Mouse (Mus musculus) T-helper 17 cell (primary cell): ENCODE measurements around the gene Lhx5.

ENCODE experiments used
- in situ Hi-C, 2 experiments: fragments of 300-600 bp; cut with MboI, MseI; formaldehyde crosslinking; loops; 1 replicate in 1 of 2; 2 replicates in 1 of 2; pipeline ENCODE4 v1.15.1; 2025; ENCODE audit warnings: high pct_unique_total_duplicates in 2 of 2

Lhx5 gene

GRCm38 (mm10) chr5:120431649-120432485, at the start of gene Lhx5:
Gene Lhx5, plus strand, starts transcription at chr5:120431699.
- in situ Hi-C loops = no loop called here

DNA sequence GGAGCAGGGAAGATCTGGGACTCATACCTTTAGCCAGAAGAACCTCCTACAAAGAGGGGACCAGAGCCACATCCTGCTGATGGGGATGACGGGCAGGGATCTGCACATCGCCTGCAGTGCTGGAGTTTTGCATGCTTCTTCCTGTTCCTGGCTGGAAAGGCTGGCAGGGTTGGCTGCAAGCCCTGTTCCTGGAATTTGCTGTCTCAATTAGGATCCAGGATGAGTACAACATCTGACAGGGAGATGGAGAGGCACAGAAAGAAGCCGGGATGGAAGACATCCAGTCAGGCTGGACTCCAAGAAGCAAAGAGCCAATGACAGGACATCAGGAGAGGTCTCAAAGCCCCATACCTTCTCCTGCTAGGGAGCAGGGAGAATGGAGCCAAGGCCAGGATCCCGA, 45.1 kb upstream of the Lhx5 start:
- in situ Hi-C loops = no loop called here

DNA sequence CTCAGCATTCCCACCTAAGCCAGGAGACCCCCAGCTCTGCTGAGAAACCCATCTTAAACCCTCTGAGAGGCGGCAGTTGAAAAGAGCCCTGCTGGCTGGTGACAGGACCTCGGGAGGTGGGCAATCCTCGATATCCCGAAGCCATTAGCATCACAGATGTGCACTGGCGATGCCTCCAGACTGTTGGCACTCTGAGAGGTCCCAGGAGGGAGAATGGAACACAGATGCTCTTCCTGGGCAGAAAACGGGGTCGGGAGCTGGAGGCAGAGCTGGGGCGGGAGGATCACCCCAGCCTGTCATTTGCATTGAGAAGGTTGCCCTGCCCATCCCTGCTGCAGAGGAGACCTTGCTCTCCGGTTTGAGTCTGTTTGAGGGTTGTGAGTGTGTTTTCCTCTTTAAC, 42.7 kb upstream of the Lhx5 start:
- in situ Hi-C loops = no loop called here

DNA sequence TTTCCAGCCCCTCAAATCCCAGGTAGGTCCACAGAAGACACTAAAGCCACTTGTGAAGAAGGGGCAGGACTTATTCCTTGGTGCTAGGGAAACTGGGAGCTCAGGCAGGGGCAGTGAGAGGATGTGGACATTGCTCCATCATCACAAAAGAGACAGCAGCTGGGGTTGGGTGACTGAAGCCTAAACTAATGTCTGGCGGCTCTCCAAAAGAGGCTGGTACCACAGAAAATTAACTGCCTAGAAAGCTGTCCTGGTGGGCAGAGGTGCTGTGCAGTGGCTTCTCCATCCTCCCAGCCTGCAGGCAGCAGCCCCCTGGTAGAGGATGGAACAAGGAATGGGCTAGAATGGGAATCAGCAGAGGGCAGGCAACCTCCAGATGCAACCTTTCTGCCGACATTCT, 41.5 kb upstream of the Lhx5 start:
- in situ Hi-C loops = no loop called here

- in situ Hi-C loops = no loop called here
Observed at GRCm38 (mm10) chr5:120393871-120394667, 37.4 kb upstream of the Lhx5 start.

DNA sequence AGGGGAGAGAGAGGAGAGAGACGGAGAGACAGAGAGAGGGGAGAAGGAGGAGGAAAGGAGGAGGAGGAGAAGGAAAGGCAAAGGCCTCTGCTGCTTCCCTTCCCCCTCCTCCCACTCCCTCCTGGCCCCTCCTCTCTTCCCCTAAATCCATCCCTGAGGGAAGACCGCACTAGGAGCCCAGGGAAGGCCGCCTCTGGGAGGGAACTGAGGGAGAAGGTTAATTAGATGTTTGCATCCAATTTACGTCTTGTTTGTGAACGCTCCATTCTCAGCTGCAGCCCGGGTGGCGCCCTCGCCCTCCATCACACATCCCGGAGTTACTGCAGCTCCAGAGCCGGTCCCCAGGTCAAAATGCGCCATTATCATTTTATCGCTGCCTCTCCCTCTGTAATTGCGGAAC, 33.5 kb upstream of the Lhx5 start:
- in situ Hi-C loops = no loop called here

DNA sequence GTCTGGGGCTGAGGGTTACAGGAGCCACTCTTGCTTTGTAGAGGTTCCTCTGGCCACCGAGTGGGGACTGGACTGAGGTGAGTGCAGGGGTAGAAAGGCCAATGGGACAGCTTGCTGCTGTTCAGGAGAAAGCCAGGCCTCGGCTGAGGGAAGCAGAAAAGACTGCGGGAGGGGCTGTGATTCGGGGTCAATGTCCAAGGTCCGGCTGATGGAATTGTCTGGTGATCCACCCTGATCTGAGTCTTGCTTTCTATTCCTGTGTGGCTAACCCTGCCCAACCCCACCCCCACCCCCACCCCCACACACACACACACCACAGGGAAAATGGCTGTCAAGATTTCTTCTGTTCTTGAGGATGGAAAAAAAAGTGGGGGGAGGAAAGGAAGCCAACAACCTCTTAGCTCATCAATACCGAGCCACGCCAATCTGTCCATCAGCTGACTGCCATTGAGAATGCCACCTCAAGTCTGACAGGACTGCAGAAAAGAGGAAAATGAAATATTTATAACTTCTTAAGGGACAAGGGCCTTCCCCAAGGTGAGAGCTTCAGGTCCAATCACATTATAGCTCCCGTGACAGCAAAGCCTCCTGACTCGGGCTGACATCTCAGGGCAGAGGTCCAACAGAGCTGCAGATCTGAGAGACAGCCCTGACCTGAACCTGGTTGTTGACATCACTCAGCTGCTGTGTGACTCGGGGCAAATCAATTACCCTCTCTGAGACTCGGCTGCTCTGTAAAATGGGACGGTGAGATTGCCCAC, 26.5 kb upstream of the Lhx5 start:
- in situ Hi-C loops = no loop called here

DNA sequence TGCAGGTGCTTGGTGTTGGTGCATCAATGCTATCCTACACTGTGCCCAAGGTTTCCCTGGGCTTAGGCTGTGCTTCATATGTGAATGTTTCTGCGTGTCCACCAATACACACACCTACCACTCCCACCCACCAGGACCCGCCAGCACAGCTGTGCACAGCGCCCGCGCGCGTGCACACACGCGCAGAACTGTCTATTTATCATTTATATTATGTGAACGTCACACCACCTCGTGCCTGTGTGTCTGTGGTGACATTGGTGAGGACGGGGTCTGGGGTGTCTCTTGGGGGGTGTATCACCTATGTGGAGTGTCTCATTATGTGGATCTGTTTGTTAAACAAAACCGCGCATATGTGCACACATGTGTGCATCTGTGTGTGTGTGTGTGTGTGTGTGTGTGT, 22.6 kb upstream of the Lhx5 start:
- in situ Hi-C loops = no loop called here

DNA sequence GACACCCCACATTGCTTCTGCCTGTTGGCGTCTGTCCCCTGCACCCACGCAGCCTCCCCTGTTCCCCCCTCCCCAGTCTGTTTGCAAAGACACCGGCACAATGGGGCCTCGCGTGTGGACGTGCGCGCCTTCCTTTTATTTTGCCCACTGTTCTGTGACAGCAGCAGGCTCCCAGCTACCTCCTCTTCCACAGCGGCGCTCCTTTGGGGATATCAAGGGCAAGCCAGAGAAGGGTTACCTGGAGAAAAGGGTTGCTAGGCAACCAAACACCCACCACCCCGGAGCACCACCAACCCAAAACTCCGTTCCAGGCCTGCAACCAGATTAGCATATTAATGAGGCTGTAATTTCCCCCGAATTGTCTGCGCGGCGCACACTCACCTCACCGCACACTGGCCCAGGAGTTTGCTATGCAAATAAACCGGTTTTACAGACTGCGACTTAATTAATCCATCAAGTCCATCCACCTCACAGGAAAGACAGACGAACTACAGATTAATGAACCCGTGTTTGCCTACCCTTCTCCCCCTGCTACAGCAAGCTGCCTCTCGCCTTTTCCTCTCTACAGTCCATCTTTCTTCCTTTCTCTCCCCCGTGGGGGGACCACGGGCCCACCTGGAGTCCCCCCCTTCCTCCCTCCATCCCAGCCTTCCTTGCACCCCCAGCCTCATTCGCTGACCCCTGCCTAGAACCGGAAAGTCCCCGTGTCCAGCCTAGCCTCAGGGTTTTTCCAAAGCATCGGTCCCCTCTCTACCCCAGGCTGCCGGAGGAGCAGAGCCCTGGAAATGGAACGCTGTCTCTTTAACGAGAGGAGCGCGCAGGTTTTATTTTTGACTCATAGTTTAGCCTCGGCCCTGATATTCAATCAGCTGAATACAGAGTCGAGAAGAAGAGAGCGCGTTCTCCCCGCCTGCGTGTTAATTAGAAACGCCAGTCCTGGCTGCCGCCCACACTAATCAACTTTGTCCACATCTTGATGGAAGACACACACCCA, 21.8 kb upstream of the Lhx5 start:
- in situ Hi-C loops = no loop called here

DNA sequence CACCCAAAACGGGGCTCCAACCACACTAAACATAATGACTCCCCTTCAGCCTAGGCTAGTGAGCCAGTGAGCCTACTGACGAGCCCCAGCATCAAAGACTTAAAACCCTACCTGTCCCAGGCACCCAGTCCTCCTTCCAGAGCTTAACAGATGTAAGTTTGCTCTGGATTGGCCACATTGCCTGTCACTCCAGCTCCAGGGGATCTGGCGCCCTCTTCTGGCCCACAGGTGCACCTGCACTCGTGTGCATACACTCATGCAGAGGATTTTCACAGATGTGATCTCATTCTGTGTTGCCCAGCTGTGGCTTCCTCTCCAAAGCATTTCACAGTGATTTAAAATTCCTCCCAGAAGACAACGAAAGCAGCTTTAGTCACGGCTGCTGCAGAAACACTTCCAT, 18.1 kb upstream of the Lhx5 start:
- in situ Hi-C loops = no loop called here

- in situ Hi-C loops = no loop called here
Observed at GRCm38 (mm10) chr5:120420106-120420505, 11.4 kb upstream of the Lhx5 start.

DNA sequence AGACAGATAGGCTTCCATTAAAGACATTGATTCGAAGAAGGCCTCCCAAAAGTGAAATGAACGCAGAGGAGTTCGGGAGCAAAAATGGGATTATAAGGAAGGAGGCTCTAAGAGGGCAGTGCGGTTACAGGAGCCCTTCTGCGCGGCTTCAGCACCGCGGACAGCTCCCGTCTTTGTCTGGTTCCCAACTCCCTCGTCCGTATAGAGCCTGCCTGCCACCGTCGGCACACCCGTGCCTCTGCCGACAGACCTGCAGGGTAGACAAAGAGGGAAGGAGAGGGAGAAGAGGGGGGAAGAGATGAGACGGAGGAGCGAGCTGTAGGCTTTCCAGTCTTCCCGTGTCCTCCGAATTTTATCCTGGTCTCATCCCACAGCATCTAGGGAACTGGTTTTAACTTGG, 7.5 kb upstream of the Lhx5 start:
- in situ Hi-C loops = no loop called here

DNA sequence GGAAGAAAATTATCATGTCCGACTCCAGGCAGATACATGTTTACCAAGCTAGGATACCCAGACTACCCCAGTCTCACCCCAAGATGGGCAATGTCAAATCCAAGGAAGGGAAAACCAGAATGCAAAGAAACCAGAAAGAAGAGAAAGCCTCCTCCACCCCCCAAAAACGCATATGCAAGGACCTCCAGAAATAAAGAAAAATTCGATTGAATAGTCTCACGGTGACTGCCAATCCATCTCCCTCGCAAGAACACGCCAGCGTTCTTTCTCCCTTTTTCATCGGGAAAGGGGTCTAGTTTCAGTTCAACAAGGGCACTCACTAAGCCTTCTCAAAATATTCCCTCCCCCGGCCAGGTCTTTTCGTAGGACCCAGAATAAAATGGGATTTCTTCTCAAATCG, 6.8 kb upstream of the Lhx5 start:
- in situ Hi-C loops = no loop called here

- in situ Hi-C loops = no loop called here
Observed at GRCm38 (mm10) chr5:120425711-120426110, 5.8 kb upstream of the Lhx5 start.

GRCm38 (mm10) chr5:120426572-120426971, 4.9 kb upstream of the Lhx5 start:
- in situ Hi-C loops = no loop called here

DNA sequence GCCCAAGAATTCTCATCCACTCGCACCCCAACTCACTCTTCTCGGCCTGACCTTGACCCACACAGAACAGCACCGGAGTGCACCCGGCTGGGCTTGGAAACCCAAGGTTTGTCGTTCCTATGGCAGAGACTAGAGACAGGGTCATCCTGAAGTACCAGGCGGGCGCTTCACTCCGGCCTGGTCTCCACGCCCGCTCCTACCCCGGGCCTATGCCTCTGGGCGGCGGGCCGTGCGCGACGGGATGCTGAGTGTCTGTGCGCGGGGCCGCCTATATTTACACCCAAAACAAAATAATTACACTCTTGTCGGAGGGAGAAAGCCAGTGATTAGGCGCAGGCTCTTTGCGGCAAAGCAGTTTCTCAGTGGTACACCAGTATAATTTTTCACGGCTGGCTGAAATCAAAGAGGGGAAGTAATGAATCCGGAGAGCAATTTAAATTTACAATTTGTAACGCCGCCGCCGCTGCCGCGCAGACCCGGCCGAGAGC, 4.0 kb upstream of the Lhx5 start:
- in situ Hi-C loops = no loop called here

- in situ Hi-C loops = no loop called here
Observed at GRCm38 (mm10) chr5:120428189-120428838, 3.2 kb upstream of the Lhx5 start.

DNA sequence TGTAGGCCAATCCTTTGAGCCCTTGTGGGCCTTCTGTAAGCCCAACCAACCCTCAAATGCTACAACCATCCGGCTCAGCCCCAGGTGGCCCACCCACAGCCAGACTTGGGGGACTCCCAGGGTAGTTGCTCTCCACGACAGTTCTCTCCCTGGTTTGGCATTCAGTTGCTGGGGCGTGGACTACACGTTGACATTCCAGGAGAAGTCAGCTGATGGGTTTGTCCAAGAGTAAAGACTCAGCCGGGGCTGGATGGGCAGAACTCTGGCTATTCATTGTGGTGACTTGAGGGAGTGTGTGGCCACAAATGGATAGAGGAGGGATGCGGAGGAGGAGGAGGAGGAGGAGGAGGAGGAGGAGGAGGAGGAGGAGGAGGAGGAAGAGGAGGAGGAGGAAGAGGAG, 2.5 kb upstream of the Lhx5 start:
- in situ Hi-C loops = no loop called here

DNA sequence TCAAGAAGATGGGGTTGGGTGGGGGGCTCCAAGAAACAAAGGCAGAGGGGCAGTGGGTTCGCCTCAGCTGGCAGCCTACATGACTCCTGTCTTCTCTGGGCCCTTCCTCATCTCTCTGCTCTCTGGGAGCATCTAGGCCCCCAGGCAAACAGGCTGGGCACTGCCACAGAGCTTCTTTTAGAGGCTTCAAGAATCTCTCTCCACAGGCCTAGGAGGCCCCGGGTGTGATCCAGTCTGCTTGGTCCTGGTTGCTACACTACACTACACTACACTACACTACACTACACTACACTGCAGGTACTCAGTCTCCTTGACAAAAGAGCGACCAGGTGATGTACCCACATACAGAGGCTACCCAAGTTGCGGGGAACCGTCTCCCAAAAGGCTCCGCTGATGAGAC, 1.8 kb upstream of the Lhx5 start:
- in situ Hi-C loops = no loop called here

DNA sequence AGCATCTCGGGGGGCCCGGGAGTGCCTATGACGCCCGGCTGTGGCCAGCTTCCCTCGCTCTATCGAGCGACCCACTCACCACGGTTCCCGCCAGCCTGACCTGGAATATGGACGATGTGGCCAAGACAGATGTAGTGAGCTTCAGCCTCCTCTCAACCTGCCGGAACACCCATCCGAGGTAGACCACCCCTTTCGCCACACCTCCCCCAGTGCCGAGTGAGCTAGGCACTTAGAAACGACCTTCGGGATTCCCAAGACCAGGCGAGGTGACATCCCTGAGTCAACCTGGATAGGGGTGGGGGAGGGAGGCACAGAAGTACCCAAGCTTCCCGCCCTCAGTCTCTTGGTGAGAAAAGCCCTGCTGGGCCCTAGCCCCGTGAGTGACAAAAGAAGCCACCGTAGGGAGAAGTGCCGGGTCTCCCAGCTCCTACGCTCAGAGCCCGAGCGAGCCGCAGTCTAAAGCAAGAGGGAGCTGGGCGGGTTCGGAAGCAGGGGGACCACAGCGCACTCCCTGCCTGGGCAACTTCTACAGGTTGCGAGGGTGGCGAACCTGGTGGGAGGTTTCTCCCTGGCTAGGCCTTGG, 407 bp upstream of the Lhx5 start:
- in situ Hi-C loops = no loop called here
